Mouse (Mus musculus) brain, embryonic 14.5 days (tissue): ENCODE data around the gene Fam219a.

Experiments
- CTCF ChIP-seq: fragments of 200-500 bp; IDR thresholded peaks from 2 replicates; pipeline ENCODE4 v1.5.1; 2012; ENCODE audit warnings: inconsistent platforms, mild to moderate bottlenecking, moderate library complexity, borderline replicate concordance; ENCODE audit not compliant: insufficient read depth, insufficient read length; ENCODE audit errors: extremely low read depth
- POLR2A ChIP-seq: fragments of 200-500 bp; IDR thresholded peaks from 2 replicates; pipeline ENCODE4 v1.6.1; 2012; ENCODE audit warnings: mild to moderate bottlenecking, inconsistent platforms, borderline replicate concordance; ENCODE audit not compliant: poor library complexity, insufficient read depth, insufficient read length, severe bottlenecking; ENCODE audit errors: extremely low read depth

GRCm38 (mm10) chr4:41542136-41542535 is 27.2 kb downstream of the Fam219a start:
- TF ChIP-seq POLR2A (no peak), CTCF (no peak)
